Mouse (Mus musculus): ENCODE measurements around the gene Grip1. TPM values are rescaled to one million over a fixed set of nuclear protein-coding genes. Genes with fewer than 3 reads are reported as not detected.
A peak's percentile ranks its signal among the peaks of the same experiment; 100 is the strongest.

The Grip1 gene
- polyA plus RNA-seq, 1 experiment from 2014 or later = 0.86 TPM

DNA sequence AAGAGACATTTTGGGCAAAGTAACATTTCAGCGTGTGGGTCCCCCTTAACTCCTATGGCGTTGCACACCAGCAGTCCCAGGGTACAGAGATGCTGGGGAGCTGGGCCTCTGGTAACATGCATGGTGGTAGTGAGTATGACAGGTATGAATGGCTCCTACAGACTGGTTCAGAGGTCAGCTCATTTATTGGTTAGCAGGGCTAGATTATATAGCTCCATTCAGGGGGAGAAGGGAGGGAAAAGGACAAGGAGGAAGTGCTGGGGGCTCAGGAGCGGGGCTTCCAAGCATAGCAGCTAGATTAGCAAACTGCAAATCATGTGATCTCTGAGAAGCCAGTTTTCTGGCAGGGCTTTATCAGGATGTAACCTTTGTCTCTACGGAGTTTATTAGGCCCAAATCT lies 544.8 kb downstream of the Grip1 start:
- WGBS (ENCODE audit: insufficient replicate concordance) = 67% methylated on average over 4 of the region's 4 CpGs
- TF ChIP-seq CTCF (IDR thresholded peaks at IDR 0.05; ENCODE audit: low read depth) = no peak
- TF ChIP-seq EP300 (IDR thresholded peaks at IDR 0.05; ENCODE audit: low read depth) = no peak
- no peaks in the 10 kb centered on the region for H3K27me3 ChIP-seq (ENCODE audit: insufficient read depth, low read length)
- no peaks in the 10 kb centered on the region for H3K4me1 ChIP-seq (ENCODE audit: insufficient read depth)
- no peak overlapping the region for H3K9ac ChIP-seq (replicated peaks)
- no peak for DNase-seq
- H3K4me3 ChIP-seq (ENCODE audit: low read depth, low read length) = no peak overlapping the region
- ATAC-seq = no peak
- no peak overlapping the region for H3K27ac ChIP-seq (ENCODE audit: low read depth)
- H3K9me3 ChIP-seq (ENCODE audit: low read length) = no peaks in the 10 kb centered on the region
- no peaks in the 10 kb centered on the region for H3K36me3 ChIP-seq (replicated peaks; ENCODE audit: insufficient read depth, low read length)
- H3K4me2 ChIP-seq (ENCODE audit: low read depth, low read length) = no peak overlapping the region

DNA sequence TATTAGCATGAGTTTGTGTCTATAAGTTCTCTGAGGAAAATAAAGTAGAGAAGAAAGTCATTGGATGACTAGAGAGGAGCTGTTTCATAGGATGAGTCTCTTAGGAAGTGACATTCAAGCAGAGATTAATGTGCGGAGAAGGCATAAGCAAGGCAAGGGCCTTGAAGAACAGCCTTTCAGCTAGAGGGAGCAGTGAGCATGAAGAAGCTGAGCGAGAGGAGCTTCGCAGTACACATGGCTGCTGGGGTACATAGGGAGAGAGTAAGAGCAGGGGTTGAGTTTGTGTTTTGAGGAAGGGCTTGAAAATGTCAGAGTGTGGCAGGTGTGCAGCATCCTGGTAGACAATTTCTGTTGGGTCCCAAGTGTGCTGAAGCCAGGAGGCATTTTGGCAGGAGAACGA lies 548.5 kb downstream of the Grip1 start:
- WGBS (ENCODE audit: insufficient replicate concordance) = 74% methylated on average over 4 of the region's 4 CpGs
- Histone ChIP-seq H3K9me3 (ENCODE audit: low read length) (no peaks in the 10 kb centered on the region), H3K4me2 (ENCODE audit: low read depth, low read length) (no peak overlapping the region), H3K27me3 (ENCODE audit: insufficient read depth, low read length) (no peaks in the 10 kb centered on the region), H3K27ac (ENCODE audit: low read depth) (no peak overlapping the region), H3K4me1 (ENCODE audit: insufficient read depth) (no peaks in the 10 kb centered on the region), H3K9ac (replicated peaks) (no peak overlapping the region), H3K36me3 (replicated peaks; ENCODE audit: insufficient read depth, low read length) (no peaks in the 10 kb centered on the region), H3K4me3 (ENCODE audit: low read depth, low read length) (no peak overlapping the region)
- TF ChIP-seq CTCF (IDR thresholded peaks at IDR 0.05; ENCODE audit: low read depth) (no peak), EP300 (IDR thresholded peaks at IDR 0.05; ENCODE audit: low read depth) (no peak)
- no peak for ATAC-seq
- no peak for DNase-seq

DNA sequence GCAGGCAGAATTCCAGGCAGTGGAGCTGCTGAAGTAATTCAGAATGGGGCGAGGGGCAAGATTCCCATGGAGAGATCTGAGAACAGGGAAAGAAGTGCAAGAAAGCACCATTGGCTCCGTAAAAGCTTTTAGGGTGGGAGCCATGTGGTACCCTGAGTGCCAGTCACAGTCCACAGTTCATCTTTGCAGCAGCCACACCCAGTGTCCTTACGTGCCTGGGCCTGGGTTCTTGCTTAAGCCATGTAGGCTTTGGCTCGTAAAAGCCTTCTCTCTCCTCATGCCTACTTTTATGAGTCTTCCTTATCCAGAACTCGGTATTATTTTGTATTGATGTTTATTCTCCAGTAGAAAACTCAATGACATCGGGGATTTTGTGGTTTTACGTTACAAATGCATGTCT lies 550.5 kb downstream of the Grip1 start:
- no peak for DNase-seq
- no peaks in the 10 kb centered on the region for H3K4me1 ChIP-seq (ENCODE audit: insufficient read depth)
- H3K27me3 ChIP-seq (ENCODE audit: insufficient read depth, low read length) = no peaks in the 10 kb centered on the region
- no peak overlapping the region for H3K9ac ChIP-seq (replicated peaks)
- H3K27ac ChIP-seq (ENCODE audit: low read depth) = no peak overlapping the region
- H3K4me3 ChIP-seq (ENCODE audit: low read depth, low read length) = no peak overlapping the region
- WGBS (ENCODE audit: insufficient replicate concordance) = 78% methylated on average over 7 of the region's 7 CpGs
- no peak for ATAC-seq
- no peaks in the 10 kb centered on the region for H3K36me3 ChIP-seq (replicated peaks; ENCODE audit: insufficient read depth, low read length)
- H3K4me2 ChIP-seq (ENCODE audit: low read depth, low read length) = no peak overlapping the region
- TF ChIP-seq EP300 (IDR thresholded peaks at IDR 0.05; ENCODE audit: low read depth) (no peak), CTCF (IDR thresholded peaks at IDR 0.05; ENCODE audit: low read depth) (no peak)
- H3K9me3 ChIP-seq (ENCODE audit: low read length) = no peaks in the 10 kb centered on the region

DNA sequence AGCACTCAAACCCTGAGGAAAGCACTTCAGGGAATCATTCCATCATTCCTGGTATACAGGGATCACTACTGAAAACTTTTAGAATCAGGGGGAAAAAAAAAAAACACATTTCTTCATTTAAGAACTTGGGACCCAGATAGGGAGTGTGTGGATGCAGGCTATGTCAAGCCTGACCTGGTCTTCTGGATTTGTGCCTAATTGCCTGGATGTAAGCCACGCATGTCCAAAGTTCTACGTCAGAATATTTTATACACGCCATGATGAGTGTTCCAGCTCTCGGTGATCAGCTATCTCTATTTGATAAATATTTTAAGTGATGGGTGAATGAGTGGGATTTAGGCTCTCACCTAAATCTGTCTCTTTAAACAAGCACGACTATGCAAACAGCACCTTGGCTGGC lies 552.0 kb downstream of the Grip1 start:
- 65% methylated on average over 5 of the region's 5 CpGs for WGBS (ENCODE audit: insufficient replicate concordance)

GRCm38 (mm10) chr10:120012331-120012730 lies 558.7 kb downstream of the Grip1 start:
- 92% methylated on average over 13 of the region's 13 CpGs for WGBS (ENCODE audit: insufficient replicate concordance)
- H3K36me3 ChIP-seq (replicated peaks; ENCODE audit: insufficient read depth, low read length) = no peaks in the 10 kb centered on the region
- H3K27ac ChIP-seq (ENCODE audit: low read depth) = no peak overlapping the region
- no peaks in the 10 kb centered on the region for H3K27me3 ChIP-seq (ENCODE audit: insufficient read depth, low read length)
- no peak overlapping the region for H3K4me2 ChIP-seq (ENCODE audit: low read depth, low read length)
- no peaks in the 10 kb centered on the region for H3K9me3 ChIP-seq (ENCODE audit: low read length)
- ATAC-seq (no peak), DNase-seq (no peak)
- H3K9ac ChIP-seq (replicated peaks) = no peak overlapping the region
- no peak overlapping the region for H3K4me3 ChIP-seq (ENCODE audit: low read depth, low read length)
- H3K4me1 ChIP-seq (ENCODE audit: insufficient read depth) = no peaks in the 10 kb centered on the region
- TF ChIP-seq CTCF (IDR thresholded peaks at IDR 0.05; ENCODE audit: low read depth) (no peak), EP300 (IDR thresholded peaks at IDR 0.05; ENCODE audit: low read depth) (no peak)

More for the DNA sequence above, 552.0 kb downstream of the Grip1 start:
- H3K4me2 ChIP-seq (ENCODE audit: low read depth, low read length) = no peak overlapping the region
- ATAC-seq (no peak), DNase-seq (no peak)
- H3K36me3 ChIP-seq (replicated peaks; ENCODE audit: insufficient read depth, low read length) = no peaks in the 10 kb centered on the region
- no peak overlapping the region for H3K4me3 ChIP-seq (ENCODE audit: low read depth, low read length)
- H3K27ac ChIP-seq (ENCODE audit: low read depth) = no peak overlapping the region
- TF ChIP-seq EP300 (IDR thresholded peaks at IDR 0.05; ENCODE audit: low read depth) = no peak
- no peak for TF ChIP-seq CTCF (IDR thresholded peaks at IDR 0.05; ENCODE audit: low read depth)
- H3K4me1 ChIP-seq (ENCODE audit: insufficient read depth) = no peaks in the 10 kb centered on the region
- H3K27me3 ChIP-seq (ENCODE audit: insufficient read depth, low read length) = no peaks in the 10 kb centered on the region
- H3K9me3 ChIP-seq (ENCODE audit: low read length) = no peaks in the 10 kb centered on the region
- no peak overlapping the region for H3K9ac ChIP-seq (replicated peaks)

GRCm38 (mm10) chr10:120015117-120015516 lies 561.5 kb downstream of the Grip1 start:
- peak; percentile 73 for ATAC-seq
- Histone ChIP-seq H3K9me3 (ENCODE audit: low read length) (no peaks in the 10 kb centered on the region), H3K9ac (replicated peaks) (no peak overlapping the region), H3K4me1 (ENCODE audit: insufficient read depth) (no peaks in the 10 kb centered on the region), H3K27ac (ENCODE audit: low read depth) (no peak overlapping the region), H3K4me3 (ENCODE audit: low read depth, low read length) (no peak overlapping the region), H3K4me2 (ENCODE audit: low read depth, low read length) (no peak overlapping the region), H3K36me3 (replicated peaks; ENCODE audit: insufficient read depth, low read length) (no peaks in the 10 kb centered on the region), H3K27me3 (ENCODE audit: insufficient read depth, low read length) (no peaks in the 10 kb centered on the region)
- TF ChIP-seq EP300 (IDR thresholded peaks at IDR 0.05; ENCODE audit: low read depth) (no peak), CTCF (IDR thresholded peaks at IDR 0.05; ENCODE audit: low read depth) (no peak)
- no peak for DNase-seq
- 58% methylated on average over 3 of the region's 3 CpGs for WGBS (ENCODE audit: insufficient replicate concordance)

DNA sequence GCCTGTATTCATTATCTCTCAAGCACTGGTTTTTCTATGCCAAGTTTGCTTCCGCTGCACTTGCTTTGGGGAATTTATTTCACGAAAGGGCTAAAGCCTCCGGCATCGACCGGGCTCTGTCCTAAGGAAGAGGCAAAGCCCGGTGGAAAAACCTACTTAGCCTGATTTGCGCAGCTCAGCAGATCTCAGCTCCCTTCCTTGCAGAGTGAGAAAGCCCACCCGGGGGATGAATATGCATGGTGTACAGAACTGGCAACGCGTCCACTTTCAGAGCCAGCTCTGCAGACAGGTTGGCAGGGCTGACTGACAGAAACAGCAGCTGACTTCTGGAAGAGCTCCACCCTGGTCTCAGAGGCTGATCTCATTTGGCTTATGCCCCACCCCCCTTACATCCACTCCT lies 572.8 kb downstream of the Grip1 start:
- Histone ChIP-seq H3K9ac (replicated peaks) (no peak overlapping the region), H3K4me3 (ENCODE audit: low read depth, low read length) (no peak overlapping the region), H3K36me3 (replicated peaks; ENCODE audit: insufficient read depth, low read length) (no peaks in the 10 kb centered on the region), H3K4me2 (ENCODE audit: low read depth, low read length) (no peak overlapping the region), H3K4me1 (ENCODE audit: insufficient read depth) (no peaks in the 10 kb centered on the region), H3K27ac (ENCODE audit: low read depth) (no peak overlapping the region), H3K27me3 (ENCODE audit: insufficient read depth, low read length) (no peaks in the 10 kb centered on the region), H3K9me3 (ENCODE audit: low read length) (no peaks in the 10 kb centered on the region)
- no peak for ATAC-seq
- 83% methylated on average over 10 of the region's 10 CpGs for WGBS (ENCODE audit: insufficient replicate concordance)
- DNase-seq = no peak
- TF ChIP-seq EP300 (IDR thresholded peaks at IDR 0.05; ENCODE audit: low read depth) (no peak), CTCF (IDR thresholded peaks at IDR 0.05; ENCODE audit: low read depth) (no peak)

All from liver, postnatal 0 days (tissue).